Mouse (Mus musculus): ENCODE data around the gene Gm8439.
"Not testable (repeated sequence)": the region's sequence is repeated elsewhere in the genome, so short reads cannot be mapped to it uniquely, and the experiment has no call there.

Gene Gm8439

GRCm38 (mm10) chr4:120588445-120588844 lies at the start of gene Gm8439:
Gm8439 (plus strand) TSS chr4:120588745.
- DNase-seq (ENCODE audit: inconsistent age in 2 of 2, low spot score in 1 of 2) = peak in 1 of 2 experiments; percentile 18

- DNase-seq (ENCODE audit: inconsistent age in 2 of 2, low spot score in 1 of 2) = no peak
Measured at GRCm38 (mm10) chr4:120544896-120545295, 43.6 kb upstream of the Gm8439 start.

DNA sequence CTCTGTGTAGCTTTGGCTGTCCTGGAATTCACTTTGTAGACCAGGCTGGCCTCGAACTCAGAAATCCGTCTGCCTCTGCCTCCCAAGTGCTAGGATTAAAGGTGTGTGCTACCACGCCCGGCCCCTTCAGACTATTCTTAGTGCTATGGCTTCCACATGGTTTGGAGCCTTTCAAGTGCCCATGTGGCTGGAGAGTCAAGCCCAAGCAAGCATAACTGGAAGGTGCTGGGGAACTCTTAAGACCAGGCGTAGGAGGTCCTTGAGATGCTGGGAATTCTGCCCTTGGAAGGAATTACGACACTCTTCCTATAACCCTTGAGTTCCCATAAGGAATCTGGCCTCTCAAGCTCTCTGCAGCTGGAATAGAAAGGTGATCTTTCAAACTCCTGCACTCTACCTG lies 32.0 kb upstream of the Gm8439 start:
- DNase-seq (ENCODE audit: inconsistent age in 2 of 2, low spot score in 1 of 2) = no peak

DNA sequence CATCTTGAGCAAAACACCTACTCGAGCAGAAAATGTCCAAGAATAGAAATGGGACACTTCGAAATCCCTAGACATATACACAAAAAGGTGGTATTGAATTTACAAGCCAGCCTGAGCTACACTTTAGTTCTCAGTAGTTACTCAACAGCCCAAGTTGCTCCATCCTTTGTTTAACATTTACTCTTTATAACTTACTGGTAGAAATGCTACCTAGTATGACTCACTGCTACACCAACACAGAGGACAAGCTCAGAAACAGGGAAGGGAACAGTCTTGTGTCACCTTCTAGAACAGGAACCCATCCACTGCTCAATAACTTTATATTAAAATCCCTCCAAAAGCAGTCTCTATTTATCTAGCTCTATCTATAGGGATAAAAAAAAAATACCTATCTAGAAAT lies 22.8 kb upstream of the Gm8439 start:
- no peak for DNase-seq (ENCODE audit: inconsistent age in 2 of 2, low spot score in 1 of 2)

DNA sequence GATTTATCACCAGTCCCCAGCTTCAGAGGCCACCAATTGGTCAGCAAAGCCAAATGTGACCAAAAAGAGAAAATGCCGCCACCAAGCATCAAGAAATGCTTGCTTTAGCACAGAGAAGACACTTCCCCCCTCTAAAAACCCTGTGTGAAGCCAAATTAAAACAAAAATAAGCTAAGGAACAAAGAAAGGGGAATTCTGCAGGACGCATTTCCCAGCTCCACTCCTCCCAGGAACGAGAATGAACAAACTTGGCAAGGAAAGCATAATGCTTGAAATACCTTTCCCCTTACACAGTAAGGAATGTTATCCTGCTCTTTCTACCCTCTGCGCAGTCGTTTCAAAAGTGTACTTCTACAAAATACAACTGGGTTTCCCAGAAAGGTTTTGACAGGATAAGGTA lies 20.5 kb upstream of the Gm8439 start:
- DNase-seq (ENCODE audit: inconsistent age in 2 of 2, low spot score in 1 of 2) = peak; percentile 45 to 83

DNA sequence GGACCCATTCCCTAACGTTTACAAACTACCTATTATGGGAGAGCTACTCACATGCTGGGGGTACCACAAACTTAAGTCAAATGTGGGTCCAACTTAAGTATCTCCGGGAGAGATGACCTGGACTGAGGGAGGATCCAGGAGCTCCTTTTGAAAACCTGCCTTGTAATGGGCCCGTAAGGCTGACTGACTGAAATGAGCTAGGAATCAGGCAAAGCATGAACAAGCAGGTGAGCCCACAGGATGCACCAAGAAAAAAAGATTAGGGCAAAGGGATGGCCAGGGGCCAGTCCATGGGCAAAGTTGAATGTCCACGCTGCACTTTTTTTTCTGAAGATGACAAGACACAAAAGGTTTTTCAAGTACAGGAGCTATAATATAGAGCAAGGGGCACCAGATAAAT lies 19.5 kb upstream of the Gm8439 start:
- peak; percentile 24 to 68 for DNase-seq (ENCODE audit: inconsistent age in 2 of 2, low spot score in 1 of 2)

GRCm38 (mm10) chr4:120569486-120570437 lies 18.8 kb upstream of the Gm8439 start, which contains the start of gene Ctps:
Ctps (minus strand) TSS chr4:120570276.
- peak; percentile 95 to 99 for DNase-seq (ENCODE audit: inconsistent age in 2 of 2, low spot score in 1 of 2)

DNA sequence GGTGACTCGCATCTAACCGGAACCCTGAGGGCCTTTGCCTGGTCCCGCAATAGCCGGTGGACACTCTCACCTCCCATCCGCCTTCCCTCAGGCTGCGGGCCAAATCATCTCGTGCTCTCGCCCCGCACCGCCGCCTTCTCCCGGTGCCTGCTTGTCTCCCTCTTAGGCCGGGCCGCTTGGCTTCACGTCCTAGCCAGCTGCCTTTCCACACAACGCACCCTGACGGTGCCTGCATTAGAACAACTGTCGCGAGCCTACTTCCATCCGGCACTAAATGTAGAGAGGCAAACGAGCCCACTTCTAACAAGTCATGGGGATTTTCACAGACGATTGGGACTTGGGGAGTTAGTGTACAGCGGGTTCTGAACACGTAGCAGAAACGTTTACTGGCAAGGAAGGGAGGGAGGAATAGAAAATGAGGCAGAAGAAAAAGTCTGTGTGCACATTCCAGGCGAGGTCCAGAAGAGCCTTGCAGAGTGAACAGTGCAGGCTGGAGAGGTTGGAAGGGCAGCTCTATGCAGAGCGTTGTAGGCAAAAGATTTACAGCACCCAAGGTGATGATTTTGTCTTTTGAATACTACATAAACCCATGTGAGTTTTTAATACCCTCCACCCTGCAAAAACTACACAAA lies 18.0 kb upstream of the Gm8439 start:
- no peak for DNase-seq (ENCODE audit: inconsistent age in 2 of 2, low spot score in 1 of 2)

- DNase-seq (ENCODE audit: inconsistent age in 2 of 2, low spot score in 1 of 2) = no peak
Measured at GRCm38 (mm10) chr4:120571070-120571464, 17.5 kb upstream of the Gm8439 start.

GRCm38 (mm10) chr4:120571691-120572090 lies 16.9 kb upstream of the Gm8439 start:
- no peak for DNase-seq (ENCODE audit: inconsistent age in 2 of 2, low spot score in 1 of 2)

GRCm38 (mm10) chr4:120580894-120581293 lies 7.7 kb upstream of the Gm8439 start:
- DNase-seq (ENCODE audit: inconsistent age in 2 of 2, low spot score in 1 of 2) = no peak

DNA sequence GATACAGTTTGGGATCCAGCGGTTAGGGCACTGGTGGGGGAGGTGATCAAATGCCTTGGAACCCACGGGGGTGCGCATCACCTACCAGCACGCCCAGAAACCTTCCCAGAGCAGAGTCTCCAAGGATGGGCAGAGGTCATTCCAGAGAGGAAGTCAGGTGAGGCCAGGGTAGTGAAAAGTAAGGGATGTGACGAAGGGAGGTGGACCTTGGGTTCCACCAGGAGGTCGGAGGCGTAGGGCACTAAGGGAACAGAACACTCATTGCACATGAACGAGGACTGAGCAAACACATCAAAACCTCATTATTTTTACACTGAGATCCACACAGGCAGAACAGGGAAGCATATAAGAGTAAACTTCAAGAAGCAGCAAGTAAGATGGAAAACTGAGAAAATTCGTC lies 6.8 kb upstream of the Gm8439 start:
- no peak for DNase-seq (ENCODE audit: inconsistent age in 2 of 2, low spot score in 1 of 2)

- no peak for DNase-seq (ENCODE audit: inconsistent age in 2 of 2, low spot score in 1 of 2)
Measured at GRCm38 (mm10) chr4:120586986-120587385, 1.6 kb upstream of the Gm8439 start.

DNA sequence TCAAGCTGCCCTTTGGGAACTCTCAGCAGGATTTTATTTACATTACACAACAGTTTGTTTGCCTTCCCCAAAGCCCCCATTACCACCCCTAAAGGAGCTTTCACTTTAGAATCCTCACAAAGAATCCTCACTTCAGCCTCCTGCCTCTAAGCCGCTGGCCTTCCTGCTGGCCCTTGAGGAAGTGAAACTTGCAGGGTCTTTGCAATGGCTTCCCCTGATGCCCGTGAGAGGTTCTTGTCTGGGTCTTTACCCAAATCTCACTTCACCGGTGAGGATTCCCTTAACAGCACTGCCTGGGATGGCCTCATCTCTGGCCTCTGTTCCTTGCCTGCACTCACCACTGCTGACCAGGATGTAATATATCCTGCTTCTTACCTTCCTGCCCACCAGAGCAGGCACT lies 525 bp downstream of the Gm8439 start:
- DNase-seq (ENCODE audit: inconsistent age in 2 of 2, low spot score in 1 of 2) = peak in 1 of 2 experiments; percentile 20

DNA sequence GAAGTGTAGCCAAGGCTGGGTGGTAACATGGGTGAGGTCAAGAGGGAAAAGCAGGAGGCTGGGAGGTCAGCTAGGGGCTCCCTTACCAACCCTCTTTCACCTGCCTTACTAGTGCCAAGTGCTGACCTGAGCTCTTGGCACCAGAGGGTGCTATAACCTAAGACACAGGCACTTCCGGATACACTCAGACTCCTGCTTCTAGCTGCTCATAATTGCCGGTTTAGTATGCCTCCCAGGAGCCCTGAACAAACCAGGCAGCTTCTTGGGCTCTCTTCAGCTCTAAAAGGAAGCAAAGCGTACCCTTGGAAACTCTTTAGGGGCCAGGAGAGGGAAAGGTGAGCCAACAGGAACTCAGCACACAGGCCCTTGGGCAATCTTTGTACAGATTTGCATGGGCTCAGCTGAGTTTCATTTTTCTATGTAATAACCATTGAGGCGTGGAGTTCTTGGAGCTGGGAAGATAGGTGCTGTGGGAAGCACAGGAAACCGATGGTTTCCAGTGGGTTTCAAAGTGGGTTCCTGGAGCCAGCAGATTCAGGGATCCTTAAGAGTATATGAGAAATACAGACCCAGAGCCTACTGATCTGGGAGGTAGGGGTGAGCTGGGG lies 1.4 kb downstream of the Gm8439 start:
- peak; percentile 64 to 86 for DNase-seq (ENCODE audit: inconsistent age in 2 of 2, low spot score in 1 of 2)

DNA sequence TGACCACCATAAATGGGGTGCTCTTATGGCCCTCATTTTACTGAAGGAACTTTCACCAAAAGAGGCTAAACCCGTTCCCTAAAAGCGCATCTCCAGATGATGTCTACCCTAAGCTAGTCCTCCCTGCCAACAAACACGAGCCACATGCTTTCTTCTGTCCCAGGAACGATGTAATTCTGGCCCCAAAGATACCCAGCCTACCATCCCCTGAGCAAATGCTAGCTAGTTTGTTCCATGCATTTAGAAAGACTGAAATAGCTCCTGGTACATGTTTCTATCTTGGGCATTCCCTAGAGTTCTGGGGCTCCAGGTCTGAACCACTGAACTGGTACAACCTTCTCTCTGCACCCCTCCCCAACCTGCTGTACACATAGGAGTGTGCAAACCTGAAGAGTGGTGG lies 2.4 kb downstream of the Gm8439 start:
- peak in 1 of 2 experiments; percentile 15 for DNase-seq (ENCODE audit: inconsistent age in 2 of 2, low spot score in 1 of 2)

DNA sequence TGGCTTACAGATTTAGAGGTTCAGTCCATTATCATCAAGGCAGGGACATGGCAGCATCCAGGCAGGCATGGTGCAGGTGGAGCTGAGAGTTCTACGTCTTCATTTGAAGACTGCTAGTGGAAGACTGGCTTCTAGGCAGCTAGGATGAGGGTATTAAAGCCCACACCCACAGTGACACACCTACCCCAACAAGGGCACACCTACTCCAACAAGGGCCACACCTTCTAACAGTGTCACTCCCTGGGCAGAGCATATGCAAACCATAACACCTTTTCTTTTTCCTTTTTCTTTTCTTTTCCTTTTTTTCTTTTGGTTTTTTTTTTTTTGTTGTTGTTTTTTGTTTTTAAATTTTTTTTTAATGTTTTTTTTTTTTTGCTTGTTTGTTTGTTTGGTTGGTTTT lies 7.7 kb downstream of the Gm8439 start:
- not testable (repeated sequence) for DNase-seq (ENCODE audit: inconsistent age in 2 of 2, low spot score in 1 of 2)

DNA sequence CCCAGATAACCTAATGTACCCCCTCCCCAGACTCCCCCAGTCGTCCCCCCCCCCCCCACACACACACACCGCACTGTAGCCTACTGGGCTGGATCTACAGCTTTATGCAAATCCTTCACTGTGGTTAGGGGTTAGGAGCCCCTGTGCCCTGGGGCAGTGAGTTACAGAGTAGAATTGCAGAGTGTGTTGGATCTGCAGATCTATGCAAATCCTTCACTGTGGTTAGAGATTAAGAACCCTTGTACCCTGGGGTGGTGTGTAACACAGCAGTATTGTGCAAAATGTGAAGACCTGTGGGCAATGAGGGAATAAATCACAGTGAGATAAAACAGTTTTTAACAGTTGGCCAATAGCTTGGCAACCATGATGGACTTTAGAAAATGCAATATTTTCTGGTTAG lies 10.4 kb downstream of the Gm8439 start:
- peak in 1 of 2 experiments; percentile 35 for DNase-seq (ENCODE audit: inconsistent age in 2 of 2, low spot score in 1 of 2)

DNA sequence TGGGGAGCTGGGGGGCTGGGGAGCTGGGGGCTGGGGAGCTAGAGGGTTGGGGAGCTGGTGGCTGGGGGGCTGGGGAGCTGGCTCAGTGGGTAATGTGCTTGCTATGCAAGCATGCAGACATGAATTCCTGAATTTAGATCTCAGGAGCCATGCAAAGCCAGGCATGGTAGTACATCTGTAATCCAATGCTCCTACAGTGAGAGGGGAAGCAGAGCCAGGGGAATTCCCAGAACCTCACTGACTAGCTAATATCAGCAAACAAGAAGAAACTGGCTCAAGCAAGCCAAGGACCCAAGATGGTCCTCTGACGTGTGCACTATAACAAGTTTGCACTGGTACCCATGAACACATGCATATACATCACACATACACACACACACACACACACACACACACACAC lies 13.2 kb downstream of the Gm8439 start:
- DNase-seq (ENCODE audit: inconsistent age in 2 of 2, low spot score in 1 of 2) = no peak

DNA sequence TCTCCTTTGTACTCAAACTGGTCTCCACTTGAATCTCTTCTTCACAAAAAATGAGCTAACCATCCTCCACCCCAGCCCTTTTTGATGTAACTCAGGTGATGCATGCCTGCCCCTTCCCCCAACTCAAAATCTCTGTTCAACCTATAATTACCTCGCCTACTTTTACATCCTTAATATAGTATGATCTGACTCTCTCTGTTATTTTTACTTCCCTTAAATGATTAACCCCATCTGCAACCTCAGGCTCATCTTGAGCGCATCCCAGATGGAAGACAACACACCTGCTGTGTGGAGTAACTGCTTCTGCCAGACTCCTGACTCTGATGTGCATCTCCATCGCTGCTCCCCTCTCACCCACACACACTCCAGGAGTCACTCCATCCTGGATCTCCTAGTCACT lies 14.1 kb downstream of the Gm8439 start:
- no peak for DNase-seq (ENCODE audit: inconsistent age in 2 of 2, low spot score in 1 of 2)

GRCm38 (mm10) chr4:120606941-120607340 lies 18.4 kb downstream of the Gm8439 start:
- no peak for DNase-seq (ENCODE audit: inconsistent age in 2 of 2, low spot score in 1 of 2)

DNA sequence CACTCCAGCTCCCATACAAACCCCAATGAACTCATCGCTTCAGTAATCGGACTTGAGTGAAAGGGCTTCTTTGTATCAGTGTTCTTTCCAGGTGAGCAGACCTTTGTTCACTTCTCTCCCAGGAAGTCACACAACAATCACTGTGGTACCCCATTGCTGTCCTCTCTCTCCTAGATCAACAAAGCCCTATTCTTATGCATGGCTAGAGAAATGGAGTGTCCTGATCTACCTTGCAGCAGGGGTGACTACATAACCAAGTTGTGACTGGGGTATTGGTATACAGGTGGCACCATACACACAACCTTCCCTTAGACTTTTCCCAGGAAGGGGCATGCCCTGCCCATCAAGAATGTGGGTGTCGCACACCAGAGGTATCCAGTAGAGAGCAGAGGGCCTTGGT lies 22.5 kb downstream of the Gm8439 start:
- no peak for DNase-seq (ENCODE audit: inconsistent age in 2 of 2, low spot score in 1 of 2)

Data from adrenal gland, adult (tissue).